Mouse (Mus musculus): ENCODE results near the gene Slk.

Slk gene

GRCm38 (mm10) chr19:47653173-47653572, 73.7 kb downstream of the Slk start:
- DNase-seq (ENCODE audit: low spot score): no peak

GRCm38 (mm10) chr19:47654896-47655295, 75.4 kb downstream of the Slk start:
- no peak for DNase-seq (ENCODE audit: low spot score)

GRCm38 (mm10) chr19:47658914-47659535, 79.5 kb downstream of the Slk start:
- DNase-seq (ENCODE audit: low spot score): peak; percentile 10

GRCm38 (mm10) chr19:47659765-47660408, 80.4 kb downstream of the Slk start:
- no peak for DNase-seq (ENCODE audit: low spot score)

DNA sequence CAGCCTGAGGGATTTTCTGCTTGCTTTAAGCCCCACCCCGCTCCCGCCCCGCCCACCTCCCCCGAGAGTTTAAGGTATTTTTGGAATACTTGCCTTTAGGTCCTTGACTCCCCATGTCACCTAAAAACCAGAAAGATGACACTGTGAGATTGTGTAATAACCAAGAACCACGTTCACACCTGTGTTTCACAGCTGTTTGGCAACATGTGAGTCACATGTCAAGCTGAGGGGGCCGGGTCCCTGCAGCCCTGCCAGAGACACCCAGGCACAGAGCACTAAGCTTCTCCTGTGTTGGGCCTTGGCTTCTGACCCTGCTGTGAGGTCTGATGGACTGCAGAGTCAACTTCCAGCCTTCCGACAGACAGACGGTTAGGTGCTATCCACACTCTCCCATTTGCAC, 88.1 kb downstream of the Slk start:
- no peak for DNase-seq (ENCODE audit: low spot score)

DNA sequence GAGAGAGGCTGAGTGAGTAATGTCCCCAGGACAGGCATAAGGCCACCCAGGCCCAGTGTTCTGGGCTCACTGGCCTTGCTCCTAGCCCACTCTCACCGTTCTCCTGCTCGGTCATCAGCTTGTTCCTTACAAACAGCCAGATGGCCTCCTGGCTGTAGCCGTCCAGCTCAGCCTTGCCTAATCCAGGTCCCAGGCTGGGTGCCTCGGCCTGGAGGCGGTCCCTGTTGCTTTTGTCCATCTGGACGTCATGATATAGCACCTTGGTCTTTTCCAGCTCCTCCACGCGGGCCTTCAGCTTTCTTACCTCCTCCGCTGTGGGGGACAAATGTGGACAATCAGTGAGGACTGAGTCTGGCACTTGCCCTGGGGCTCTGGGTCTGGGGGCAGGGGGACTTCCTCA, 88.9 kb downstream of the Slk start:
- no peak for DNase-seq (ENCODE audit: low spot score)

GRCm38 (mm10) chr19:47674419-47674818, 94.9 kb downstream of the Slk start:
- DNase-seq (ENCODE audit: low spot score): no peak

DNA sequence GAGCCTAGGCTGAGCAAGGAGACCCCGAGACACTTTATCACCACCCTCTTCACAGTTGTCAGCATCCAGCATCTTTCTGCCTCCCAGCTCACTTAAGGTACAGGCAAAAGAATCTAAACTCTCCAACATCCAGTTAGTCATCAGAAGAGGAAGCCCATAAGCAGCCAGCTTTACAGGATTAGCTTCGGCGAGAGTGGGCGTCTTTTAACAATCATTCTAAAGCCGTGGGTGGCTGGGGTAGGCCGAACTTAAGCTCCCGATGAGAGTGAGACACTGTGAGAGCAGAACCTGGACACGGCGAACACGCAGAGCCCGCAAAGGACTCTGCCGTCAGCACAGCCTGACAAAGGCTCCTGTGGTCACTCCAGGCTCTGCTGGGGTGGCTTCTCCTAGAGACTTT, 99.2 kb downstream of the Slk start:
- DNase-seq (ENCODE audit: low spot score): no peak

DNA sequence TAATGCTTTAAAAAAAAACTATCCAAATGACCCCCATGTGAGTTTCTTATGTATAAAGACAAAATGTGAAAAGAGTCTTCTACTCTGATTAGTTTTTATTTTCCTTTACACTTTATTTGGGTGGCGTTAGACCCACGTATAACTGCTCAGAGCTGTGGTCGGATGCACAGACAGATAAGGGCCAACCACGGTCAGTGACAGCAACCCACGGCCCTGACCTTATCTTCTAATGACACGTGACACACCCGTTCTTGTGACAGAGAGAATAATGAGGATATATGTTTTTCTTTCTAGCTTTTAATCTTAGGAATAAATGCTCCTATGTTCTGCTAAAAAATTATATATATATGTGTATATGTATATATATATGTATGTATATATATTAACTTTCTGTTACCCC, 110.1 kb downstream of the Slk start:
- no peak for DNase-seq (ENCODE audit: low spot score)

GRCm38 (mm10) chr19:47691994-47692393, 112.5 kb downstream of the Slk start, which contains the start of gene Col17a1:
Col17a1 (minus strand) TSS chr19:47692094.
- DNase-seq (ENCODE audit: low spot score): no peak
